Mouse (Mus musculus) gastrocnemius, postnatal 36 days (tissue): ENCODE results near the gene Ptprg. TPM values are rescaled to one million over a fixed set of nuclear protein-coding genes. Genes with fewer than 3 reads are reported as not detected.

ENCODE experiments used
- DNase-seq, 2 experiments: peaks; one replicate each; pipeline ENCODE4 v3.0.0; 2022
- intact Hi-C: fragments of 180-260 bp; cut with DNase I; formaldehyde crosslinking; loops from one replicate; pipeline ENCODE4 v1.15.1; 2025
- total RNA-seq, 2 experiments: library from RNA; stranded (reverse); gene quantifications; 2 replicates each; pipeline ENCODE4 v1.2.3; 2021

Gene Ptprg
- total RNA-seq, 2 experiments from 2014 or later, result 25.4 to 26.2 TPM

DNA sequence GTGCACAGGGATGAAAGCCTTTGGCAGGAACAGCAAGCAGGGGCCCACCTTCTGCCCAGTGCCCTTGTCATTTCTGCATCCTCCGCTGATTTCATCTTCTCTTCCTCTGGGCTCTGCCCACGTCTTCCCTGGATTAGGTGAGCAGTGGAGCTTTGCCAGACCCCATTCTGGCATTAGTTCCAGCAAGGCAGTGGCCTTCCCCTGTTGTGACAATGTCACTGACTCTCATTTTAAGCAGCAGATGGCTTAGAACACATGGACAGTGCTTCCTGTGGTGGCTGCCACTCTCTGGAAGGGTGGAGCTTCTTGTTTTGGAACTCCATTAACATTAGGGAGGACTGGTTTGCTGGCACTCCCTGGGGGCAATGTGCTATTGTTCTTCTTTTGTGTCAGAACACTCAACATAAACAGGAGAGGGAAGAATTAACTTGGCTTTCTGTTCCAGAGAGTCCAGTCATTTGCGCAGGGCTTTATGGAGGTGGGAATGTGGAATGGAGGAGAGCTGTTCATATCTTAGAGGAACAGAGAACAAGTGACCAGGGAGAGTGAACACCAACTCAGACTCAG is 119.7 kb downstream of the Ptprg start:
- no peak for DNase-seq
- intact Hi-C loops, result no loop called here

DNA sequence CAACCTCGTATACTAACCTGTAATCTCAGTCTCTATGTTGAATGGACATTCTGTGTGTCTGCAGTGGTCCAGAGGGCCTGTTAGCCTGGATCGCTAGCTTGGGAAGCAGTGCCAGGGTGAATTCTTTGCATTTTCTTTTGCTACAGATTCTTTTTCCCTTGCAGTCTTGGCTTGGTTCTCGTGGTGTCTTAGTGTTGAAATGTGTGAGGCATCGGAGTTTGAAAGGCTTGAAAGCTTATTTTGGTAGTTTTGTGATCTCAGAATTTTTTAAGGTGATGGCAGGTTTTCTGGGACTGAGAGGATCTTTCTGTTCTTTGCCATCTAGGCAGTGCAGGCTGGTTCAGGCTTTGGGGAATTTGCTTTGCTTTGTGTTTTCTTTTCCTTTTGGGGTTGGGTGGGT is 124.9 kb downstream of the Ptprg start:
- intact Hi-C loops, result no loop called here
- no peak for DNase-seq

DNA sequence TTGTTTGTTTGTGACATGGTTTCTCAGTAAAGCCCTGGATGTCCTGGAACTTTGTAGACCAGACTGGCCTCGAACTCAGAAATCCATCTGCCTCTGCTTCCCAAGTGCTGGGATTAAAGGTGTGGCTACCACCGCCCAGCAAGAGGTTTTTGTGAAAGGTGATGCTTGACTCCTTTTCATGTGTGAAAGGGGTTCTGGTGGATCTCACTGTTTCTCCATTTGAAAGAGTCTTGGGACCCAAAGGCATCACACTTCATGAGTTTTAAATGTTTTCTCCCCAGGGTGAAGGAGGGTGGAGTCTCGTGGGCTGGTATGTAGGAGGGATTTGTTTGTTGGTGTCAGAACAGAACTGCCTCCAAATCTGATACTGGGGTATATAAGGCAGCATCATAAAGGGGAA is 126.4 kb downstream of the Ptprg start:
- no peak for DNase-seq
- intact Hi-C loops, result no loop called here

DNA sequence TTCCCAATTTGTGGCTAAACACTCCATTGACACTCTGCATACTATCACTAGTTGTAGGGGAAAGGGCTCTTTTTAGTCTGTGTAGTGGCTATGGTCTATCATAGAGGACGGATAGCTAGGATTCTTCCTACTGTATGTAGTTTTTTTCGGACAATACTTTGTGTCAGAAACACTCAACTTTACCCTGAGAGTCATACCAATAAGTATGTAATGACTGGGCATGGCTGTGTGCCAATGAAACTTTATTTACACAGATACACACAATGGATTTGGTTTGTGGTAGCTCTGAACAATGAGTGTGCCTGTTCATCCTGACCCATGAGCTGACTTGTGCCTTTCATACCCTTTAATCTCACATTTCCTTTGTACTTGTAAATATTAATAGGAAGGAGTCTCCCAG is 127.3 kb downstream of the Ptprg start:
- intact Hi-C loops, result no loop called here
- no peak for DNase-seq

DNA sequence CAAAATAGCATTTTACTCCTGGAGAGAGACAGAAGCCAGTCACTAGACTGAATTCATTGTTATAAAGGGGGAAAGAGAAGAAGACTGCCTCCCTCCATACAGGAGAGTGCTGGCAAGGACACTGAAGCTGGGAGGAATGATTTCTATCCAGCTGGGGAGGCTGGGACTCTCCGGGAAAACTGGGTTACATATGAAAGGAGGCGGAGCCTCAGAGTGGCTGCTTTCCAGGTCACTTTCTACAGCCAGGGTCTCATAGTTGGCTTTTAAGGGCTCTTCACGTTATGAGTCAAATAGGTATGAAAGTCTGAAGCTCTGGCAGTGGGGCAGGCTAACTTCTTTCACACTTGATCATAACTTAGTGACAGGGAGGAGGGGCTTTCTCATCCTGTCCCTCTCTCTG is 129.1 kb downstream of the Ptprg start:
- intact Hi-C loops, result no loop called here
- no peak for DNase-seq

DNA sequence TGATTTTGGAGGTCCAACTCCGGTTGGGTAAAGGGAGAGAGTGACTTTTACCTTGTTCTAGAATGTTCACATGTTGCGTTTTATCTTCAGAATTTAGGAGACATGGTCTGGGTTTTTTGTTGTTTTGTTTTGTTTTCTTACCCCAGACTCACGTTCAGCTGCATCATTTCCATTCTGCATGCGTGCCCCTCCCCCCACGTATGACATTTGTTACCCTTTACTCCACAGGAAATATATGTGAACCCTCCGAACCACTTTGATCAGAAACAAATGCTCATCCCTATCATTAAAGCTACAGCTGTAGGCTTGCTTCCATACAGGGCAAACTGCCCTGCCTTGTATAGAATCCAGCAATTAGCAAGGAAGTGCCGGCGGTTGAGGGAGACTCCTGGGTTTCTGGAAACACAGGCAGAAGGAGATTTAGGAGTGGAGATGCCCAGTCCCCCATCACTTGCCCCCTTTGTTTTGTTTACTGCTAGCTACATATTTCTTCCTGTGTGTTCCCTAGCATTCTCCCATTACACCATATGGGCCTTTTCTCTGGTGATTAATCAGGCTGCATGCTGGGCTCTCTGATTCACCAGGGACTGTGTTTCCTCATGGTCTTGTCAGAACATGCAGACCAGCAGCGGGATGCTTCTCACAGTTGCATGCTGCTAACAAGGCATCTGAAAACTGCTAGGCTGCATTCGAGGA is 130.2 kb downstream of the Ptprg start:
- DNase-seq, result no peak
- intact Hi-C loops, result no loop called here

DNA sequence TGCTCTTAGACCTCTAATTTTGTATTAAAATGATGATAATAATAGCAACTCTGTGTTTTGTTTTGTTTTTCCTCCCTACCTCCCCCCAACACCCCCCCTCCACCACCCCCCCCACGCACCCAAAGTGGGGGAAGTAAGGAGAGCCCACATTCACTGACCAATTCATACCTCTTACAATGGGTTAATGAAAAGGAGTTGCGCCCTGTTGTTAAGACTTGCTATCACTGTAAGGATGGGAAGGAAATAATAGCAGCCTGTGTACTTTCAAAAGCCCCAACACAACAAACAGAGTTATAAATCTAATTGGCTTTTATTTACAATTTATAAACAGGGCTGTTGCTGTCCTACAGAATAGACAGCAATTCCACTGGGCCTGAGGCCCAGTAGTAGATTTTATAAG is 130.8 kb downstream of the Ptprg start:
- no peak for DNase-seq
- intact Hi-C loops, result no loop called here

DNA sequence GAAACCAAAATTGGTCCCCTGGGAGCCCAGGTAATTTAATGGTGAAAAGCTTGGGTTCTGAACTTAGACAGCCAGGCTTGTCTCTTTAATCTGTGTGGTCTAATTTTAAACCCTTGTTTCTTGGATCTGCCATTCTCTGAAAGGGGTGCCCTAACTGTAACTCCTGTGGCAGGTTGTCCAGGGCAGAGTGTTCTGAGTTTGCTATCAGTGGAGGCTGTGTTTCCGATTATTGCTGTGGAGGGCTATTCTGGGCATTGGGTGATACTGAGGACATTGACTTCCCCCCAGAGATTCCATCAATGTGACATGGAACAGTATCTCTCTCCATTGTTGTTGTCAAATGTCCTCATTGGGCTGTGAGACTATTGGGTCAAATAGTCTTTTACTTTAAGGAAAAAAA is 134.2 kb downstream of the Ptprg start:
- DNase-seq, result no peak
- intact Hi-C loops, result no loop called here

DNA sequence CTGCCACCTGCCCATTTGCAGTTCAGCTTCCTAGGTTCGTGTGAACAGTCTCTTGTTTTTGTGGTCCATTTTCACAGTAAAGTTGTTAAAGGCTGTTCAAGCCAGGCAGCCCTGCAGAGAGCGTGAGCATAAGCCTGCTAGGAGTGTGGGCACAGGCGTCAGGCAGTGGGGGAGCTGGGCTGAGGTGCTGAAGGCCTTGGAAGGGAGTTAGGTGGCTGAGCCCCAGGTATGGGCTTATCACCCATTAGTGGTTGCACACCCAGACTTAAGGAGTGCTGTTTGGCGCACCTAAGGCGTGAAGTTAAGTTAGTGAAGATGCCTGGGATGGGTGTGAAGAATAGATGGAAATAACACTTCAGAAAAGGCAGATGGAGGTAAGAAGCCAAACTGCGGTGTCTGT is 134.8 kb downstream of the Ptprg start:
- intact Hi-C loops, result no loop called here
- no peak for DNase-seq

DNA sequence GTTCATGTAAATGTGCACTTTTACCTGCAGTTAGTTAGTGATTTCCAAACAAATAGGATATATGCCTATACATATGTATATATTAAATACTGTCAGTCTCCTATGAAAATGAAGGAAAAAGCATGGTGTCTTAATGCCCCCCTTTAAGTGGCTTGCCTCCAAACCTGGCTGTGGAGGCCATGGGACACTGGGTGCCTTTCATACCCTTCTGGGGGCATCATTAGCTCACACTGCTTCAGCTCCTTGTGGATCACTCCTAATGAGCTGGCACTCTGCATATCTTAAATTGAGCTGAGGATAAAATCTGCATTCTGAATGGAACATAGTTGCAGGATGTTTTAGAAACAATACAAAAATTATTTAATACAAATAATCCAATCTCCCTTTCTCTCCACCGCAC is 136.7 kb downstream of the Ptprg start:
- intact Hi-C loops, result no loop called here

DNA sequence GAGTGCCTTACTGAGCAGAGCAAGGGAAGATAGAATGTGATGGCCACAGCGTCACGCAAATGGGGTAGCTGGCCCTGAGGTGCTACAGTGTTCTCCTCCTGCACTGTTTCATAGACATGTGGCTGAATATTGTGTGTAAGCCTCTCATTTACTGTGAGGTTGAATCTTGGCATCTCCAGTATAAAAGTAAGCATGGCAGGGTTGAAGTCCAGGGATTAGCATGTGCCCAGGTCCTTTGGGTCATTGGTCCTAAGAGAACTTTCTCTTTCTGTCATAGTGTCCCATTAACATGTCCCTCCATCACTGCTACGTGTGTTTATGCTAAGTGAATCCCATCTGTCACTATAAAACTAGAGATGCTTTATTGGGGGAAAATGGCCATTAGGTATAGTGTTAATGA is 138.2 kb downstream of the Ptprg start:
- no peak for DNase-seq
- intact Hi-C loops, result no loop called here

More for the DNA sequence above, 136.7 kb downstream of the Ptprg start:
- DNase-seq, result no peak

DNA sequence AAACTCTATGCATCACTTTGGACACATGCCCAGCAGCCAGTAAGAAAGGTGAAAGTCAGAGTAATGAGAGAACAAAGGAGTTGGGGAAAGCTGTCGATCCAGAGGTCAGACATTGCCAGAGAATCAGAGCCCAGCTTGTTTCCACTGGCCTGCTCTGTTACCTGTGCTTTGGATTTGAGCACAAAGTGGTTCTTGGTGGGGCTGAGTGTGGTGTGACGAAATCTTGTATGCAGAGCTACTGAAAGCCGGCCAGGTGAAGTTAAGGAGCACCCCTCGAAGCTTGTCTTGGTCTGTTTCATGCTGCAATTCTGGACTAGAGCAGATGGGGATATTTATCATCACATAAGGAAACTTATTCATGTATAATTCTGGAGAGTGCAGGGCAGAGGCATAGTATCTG is 145.5 kb downstream of the Ptprg start:
- DNase-seq, result no peak
- intact Hi-C loops, result no loop called here

DNA sequence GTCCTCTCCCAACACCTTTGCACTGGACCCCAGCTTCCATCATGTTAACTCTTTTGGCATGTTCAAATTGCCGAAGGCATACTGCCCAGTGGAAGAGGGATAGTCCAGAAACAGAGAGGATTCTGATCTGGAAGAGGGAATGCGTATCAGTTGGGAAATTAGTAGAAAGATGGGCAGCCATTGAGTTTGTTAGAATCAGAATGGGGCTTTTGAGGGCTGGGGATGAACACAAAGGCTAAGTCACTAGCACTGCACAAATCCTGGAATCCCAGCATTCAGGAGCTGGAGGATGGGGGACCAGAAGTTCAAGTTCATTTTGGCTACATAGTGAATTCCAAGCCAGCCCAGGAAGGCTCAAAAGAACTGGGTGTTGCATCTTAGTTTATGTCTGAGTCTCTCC is 146.3 kb downstream of the Ptprg start:
- no peak for DNase-seq
- intact Hi-C loops, result no loop called here

DNA sequence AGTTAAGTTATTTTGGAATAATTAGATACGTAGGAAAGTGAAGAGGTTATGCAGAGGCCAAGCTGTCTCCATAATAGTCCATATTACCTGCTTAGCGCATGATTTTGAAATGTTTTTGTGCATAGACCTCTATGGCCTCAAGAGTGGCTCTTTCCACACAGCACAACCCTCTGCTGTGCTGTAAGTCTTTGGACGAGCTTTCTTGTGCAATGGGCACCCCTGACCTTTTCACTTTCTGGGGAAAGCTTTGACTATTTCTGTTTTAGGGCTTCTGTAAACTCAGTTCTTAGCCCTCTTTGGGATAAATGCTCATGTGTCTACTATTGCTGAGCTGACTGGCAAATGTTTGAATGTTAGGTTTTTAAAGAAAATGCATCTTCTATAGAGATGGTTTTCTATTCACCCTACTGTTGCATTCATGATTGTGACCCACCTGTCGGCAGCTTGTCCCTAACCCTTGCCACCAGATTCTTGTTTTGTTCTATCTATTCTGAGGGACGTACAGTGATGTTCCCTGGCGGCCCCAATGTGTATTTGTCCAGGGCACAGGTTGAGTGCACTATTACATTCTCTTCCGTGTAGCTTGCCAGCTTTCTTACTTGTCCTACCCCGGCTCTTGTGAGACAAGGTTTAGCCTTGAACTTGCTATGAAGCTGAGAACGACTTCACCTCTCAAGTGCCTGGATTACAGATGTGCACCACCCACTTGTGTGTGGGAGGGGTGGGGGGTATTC is 148.4 kb downstream of the Ptprg start:
- intact Hi-C loops, result no loop called here
- DNase-seq, result no peak

DNA sequence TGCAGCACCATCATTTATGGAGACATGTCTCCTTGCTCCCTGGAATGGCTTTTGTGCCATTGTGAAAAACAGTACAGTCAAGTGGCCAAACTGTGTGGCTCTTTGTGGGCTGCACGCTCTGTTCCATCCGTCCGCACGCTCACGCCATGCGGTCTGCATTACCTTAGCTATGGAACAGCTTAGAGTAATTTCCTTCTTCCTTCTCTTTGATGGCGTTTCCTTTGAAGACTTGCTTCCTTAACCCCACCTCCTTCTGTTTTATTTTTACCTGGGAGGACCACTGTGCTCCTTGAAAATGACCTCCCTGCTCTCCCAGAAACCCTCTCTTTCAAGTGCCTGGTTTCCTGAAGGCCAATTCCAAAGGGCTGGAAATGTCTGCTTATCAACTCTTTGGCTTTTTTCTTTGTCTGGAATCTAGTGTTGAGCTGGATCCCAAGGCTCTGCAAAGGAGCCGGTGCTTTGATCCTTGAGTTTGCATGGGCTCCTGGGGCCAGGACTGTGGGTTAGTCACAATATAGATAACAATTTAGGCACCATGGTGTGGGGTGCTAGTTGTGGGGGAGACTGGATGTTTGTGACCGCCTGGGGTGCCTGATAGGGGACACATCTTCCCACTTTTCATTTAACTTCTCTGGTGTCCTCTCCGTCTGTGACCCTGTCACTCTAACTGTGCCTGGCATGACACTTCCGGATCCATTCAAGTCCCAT is 149.6 kb downstream of the Ptprg start:
- intact Hi-C loops, result no loop called here
- no peak for DNase-seq

DNA sequence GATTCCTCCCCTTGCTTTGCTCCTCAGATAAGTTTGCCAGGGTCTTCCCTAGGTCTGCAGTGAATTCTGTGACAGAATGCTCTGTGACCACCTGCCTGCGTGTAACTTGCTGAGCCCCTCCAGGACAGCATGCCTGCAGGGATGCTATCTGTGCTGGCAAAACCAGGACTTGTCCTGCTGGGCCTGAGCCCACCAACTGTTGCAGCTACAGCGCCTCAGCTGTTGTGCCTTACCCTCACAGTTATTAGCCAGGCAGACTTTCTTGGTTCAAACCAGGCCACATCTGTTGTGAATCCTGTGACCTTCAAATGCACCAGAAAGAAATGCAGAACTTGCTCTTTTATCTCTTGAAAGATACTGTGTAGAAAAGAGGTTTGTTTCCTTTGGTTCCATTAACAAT is 151.5 kb downstream of the Ptprg start:
- intact Hi-C loops, result no loop called here
- DNase-seq, result no peak

DNA sequence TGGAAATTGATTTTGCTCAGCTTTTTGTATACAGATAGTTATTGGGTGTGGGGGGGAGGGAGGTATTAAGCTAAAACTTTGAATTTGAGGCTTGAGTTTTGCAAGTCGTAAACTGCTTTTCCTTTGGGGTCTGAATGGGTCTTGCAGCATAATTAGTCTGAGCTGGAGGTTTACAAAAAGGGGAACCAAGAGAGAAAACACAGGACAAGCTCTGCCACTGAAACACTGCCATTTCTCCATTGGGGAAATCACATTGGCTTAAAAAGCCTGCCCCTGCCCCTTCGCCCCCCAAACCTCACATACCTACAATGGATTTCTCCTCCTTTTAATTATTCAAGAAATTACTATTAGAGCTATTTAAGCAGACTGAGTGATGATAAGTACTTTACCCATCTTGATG is 156.0 kb downstream of the Ptprg start:
- DNase-seq, result no peak
- intact Hi-C loops, result no loop called here

DNA sequence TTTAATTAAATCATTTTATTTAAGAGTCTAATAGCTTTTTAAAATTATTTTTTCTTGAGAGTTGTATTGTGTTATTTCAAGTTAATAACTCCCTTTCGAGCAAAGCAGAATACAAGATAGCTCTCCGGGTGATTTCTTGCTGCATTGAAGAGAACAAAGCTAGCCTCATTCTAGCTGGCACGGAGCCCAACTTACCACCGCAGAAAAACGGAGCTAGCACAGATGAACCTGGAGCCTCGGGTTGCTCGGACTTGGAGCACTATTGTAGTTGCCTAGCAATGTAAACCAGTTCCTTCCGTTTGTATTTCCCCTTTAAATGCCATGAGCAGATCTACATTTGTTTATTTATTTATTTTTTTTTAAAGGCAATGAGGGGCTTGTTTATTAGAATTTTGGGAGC is 156.5 kb downstream of the Ptprg start:
- intact Hi-C loops, result no loop called here
- no peak for DNase-seq

DNA sequence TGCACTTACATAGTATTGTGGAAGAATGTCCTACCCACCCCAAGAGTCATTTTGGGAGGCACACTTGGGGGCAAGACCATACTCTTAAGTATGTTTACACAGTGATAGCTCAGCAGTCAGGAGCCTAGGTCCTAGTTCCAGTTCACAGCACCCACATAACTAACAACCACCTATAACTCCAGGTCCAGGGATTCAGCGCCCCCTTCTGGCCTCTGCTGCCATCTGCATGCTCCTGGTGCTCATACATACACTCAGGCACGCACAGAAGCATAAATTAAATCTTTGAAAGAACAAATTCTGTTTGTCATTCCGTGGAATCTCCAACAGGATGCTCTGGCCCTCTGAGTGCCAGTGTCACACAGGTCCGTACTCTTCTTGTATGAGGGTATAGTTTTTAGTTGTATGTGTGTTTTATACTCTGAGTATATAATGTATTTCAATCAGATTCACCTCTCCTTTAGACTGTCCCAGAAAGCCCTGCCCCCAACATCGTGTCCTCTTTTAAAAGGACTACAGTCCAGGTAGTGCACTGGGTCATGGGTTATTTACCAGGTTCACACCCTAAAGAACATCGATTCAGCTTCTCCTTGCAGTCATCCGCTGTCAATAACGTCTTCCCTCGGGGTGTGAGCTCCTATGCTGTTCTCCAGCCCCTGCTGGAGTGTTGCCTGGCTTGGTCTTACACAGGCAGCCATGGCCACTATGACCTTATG is 157.2 kb downstream of the Ptprg start:
- no peak for DNase-seq

DNA sequence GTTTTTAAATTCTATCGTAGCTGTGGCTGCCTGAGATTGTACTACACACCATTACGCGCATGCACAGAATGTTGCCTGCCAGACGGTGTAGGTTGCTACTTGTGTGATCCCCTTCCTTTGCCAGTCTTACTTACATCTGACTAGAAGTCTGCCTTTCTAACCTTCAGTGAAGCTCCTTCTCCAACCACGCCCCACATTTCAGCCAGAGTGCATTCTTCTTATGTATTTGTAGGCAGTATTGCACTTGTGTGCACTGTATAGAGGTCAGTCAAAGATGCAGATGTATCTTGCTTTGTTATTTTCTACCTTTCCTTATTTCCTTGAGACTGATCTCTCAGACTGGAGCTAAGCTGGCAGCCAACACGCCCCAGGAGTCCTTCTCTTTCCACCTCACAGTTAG is 158.8 kb downstream of the Ptprg start:
- intact Hi-C loops, result no loop called here
- DNase-seq, result no peak

More for the DNA sequence above, 157.2 kb downstream of the Ptprg start:
- intact Hi-C loops, result no loop called here

DNA sequence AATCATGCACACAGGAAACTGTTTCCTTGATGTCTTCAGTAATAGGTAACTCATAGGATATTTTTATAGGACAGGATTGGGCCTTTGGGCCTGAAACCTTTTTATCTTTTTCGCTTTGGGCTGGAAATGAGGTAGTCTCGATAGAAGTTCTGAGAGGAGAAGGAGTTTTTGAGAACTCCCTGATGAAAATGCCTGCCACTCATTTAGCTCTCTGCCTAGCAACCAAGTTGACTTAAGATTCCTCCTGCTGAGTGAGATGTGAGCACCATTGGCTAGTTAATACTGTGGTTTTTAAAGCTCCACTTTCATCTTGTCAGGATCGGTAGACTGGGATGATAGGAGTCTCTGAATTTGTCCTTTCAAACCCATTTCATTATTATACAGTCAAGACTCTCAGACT is 162.9 kb downstream of the Ptprg start:
- intact Hi-C loops, result no loop called here

More for the DNA sequence above, 162.9 kb downstream of the Ptprg start:
- DNase-seq, result no peak
